Mouse (Mus musculus) liver, embryonic 12.5 days (tissue): ENCODE measurements around the gene Slc9a3r2. TPM values are rescaled to one million over a fixed set of nuclear protein-coding genes. Genes with fewer than 3 reads are reported as not detected.

Experiments used
- ATAC-seq: fragments of 200-750 bp; cut with Nextera tagmentation; 2 replicates; pipeline ENCODE4 v1.8.0; 2017; ENCODE audit warnings: moderate number of reproducible peaks, mild to moderate bottlenecking, moderate library complexity
- H3K27ac ChIP-seq: fragments of 300-500 bp; sonication (generic); 2 replicates; pipeline ENCODE4 v1.5.1; 2016; ENCODE audit warnings: mild to moderate bottlenecking
- H3K27me3 ChIP-seq: fragments of 300-500 bp; sonication (generic); replicated peaks from 2 replicates; pipeline ENCODE4 v1.6.1; 2016; ENCODE audit warnings: mild to moderate bottlenecking, moderate library complexity
- H3K36me3 ChIP-seq: fragments of 300-500 bp; sonication (generic); 2 replicates; pipeline ENCODE4 v1.6.1; 2016; ENCODE audit warnings: mild to moderate bottlenecking, moderate library complexity
- H3K4me1 ChIP-seq: fragments of 300-500 bp; sonication (generic); 2 replicates; pipeline ENCODE4 v1.6.1; 2016
- H3K4me2 ChIP-seq: fragments of 300-500 bp; sonication (generic); 2 replicates; pipeline ENCODE4 v1.6.1; 2016; ENCODE audit warnings: mild to moderate bottlenecking, moderate library complexity
- H3K4me3 ChIP-seq: fragments of 300-500 bp; sonication (generic); 2 replicates; pipeline ENCODE4 v1.5.1; 2016; ENCODE audit warnings: mild to moderate bottlenecking, moderate library complexity
- H3K9ac ChIP-seq: fragments of 300-500 bp; sonication (generic); 2 replicates; pipeline ENCODE4 v1.6.1; 2016; ENCODE audit warnings: mild to moderate bottlenecking, moderate library complexity
- H3K9me3 ChIP-seq: fragments of 300-500 bp; sonication (generic); replicated peaks from 2 replicates; pipeline ENCODE4 v1.6.1; 2016; ENCODE audit warnings: mild to moderate bottlenecking, moderate library complexity
- whole genome bisulfite sequencing: fragments of 180-500 bp; shearing (Covaris S2); methylation state at CpG from one replicate; pipeline ENCODE4 v1.1.7; 2016; ENCODE audit not compliant: insufficient replicate concordance; 5-methylcytosine and 5-hydroxymethylcytosine counted together
- polyA plus RNA-seq: library from polyadenylated mRNA; unstranded; fragments of >200 nt; fragmentation: Nextera tagmentation; extraction: Ambion mirVana; gene quantifications from 2 replicates; pipeline ENCODE4 v1.2.1, GENCODE M21; 2016

The Slc9a3r2 gene
- polyA plus RNA-seq, 1 experiment from 2014 or later, result 15.2 TPM

GRCm38 (mm10) chr17:24644030-24644715, 6.0 kb downstream of the Slc9a3r2 start:
- Histone ChIP-seq H3K4me1 (peaks cover 32% of the 10 kb centered on the region), H3K9ac (no peak overlapping the region), H3K27ac (peak overlapping the region; percentile 42), H3K4me2 (peak overlapping the region; percentile 11; the same call in 1 of the 2 replicates), H3K27me3 (peaks cover 24% of the 10 kb centered on the region), H3K36me3 (peaks cover 9% of the 10 kb centered on the region; the same call in 1 of the 2 replicates), H3K4me3 (no peak overlapping the region), H3K9me3 (no peaks in the 10 kb centered on the region)
- ATAC-seq, result no peak
- 45% methylated on average over 7 of the region's 7 CpGs for WGBS

DNA sequence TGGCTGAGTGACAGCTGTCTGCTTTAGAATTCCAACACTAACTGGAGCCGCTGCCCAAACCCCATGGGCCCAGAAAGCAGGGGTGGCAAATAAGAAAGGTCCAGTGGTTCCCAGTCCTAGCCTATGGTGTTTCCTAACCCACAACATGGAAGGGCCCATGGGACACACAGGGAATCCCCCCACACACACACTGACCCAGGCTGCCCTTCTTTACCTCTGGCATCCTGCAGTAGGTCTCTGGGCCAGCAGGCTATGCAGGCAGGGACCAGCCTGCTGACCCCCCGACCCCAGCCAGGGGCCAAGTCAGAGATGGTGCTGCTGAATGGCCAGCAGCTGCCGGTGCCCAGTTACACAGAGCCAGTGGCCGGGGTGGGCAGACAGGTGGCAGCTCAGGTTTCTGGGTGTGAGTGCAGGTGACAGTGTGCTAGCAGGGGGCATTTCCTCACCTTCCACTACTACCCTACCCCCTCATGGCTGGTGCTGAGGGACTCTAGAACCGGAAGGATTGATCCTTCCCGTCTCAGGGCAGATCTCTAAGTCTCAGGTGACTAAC, 7.3 kb downstream of the Slc9a3r2 start:
- peaks cover 15% of the 10 kb centered on the region; the same call in 1 of the 2 replicates for H3K36me3 ChIP-seq
- no peak overlapping the region for H3K27ac ChIP-seq
- ATAC-seq, result no peak
- 64% methylated on average over 6 of the region's 6 CpGs for WGBS
- H3K4me2 ChIP-seq, result no peak overlapping the region
- H3K9ac ChIP-seq, result no peak overlapping the region
- H3K27me3 ChIP-seq, result peaks cover 11% of the 10 kb centered on the region
- H3K4me3 ChIP-seq, result no peak overlapping the region
- H3K9me3 ChIP-seq, result no peaks in the 10 kb centered on the region
- peaks cover 32% of the 10 kb centered on the region for H3K4me1 ChIP-seq

- no peaks in the 10 kb centered on the region for H3K9me3 ChIP-seq
- H3K27me3 ChIP-seq, result peaks cover 2% of the 10 kb centered on the region
- H3K4me1 ChIP-seq, result peaks cover 34% of the 10 kb centered on the region
- H3K27ac ChIP-seq, result no peak overlapping the region
- WGBS, result 83% methylated on average over 14 of the region's 14 CpGs
- no peak overlapping the region for H3K4me3 ChIP-seq
- no peak for ATAC-seq
- no peak overlapping the region for H3K4me2 ChIP-seq
- H3K36me3 ChIP-seq, result peaks cover 15% of the 10 kb centered on the region; the same call in 1 of the 2 replicates
- no peak overlapping the region for H3K9ac ChIP-seq
Measured at GRCm38 (mm10) chr17:24641944-24642343, 8.2 kb downstream of the Slc9a3r2 start.

DNA sequence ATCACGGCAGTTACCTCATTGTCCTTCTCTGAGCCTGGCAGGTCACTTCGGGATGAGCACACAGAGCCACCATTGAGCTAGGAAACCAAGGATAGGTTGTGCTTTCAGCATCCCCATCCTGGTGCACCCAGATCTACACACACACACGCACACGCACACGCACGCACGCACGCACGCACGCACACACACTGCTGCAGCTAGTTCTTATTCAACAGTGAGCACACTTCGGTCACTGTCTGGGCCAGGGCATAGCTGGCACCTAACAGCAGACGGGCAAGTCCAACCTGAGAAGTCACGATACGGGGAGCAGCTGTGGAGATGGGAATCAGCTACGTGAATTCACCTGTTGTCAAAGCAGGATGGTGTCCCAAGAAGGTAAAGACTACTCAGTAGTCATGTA, 9.5 kb downstream of the Slc9a3r2 start:
- no peaks in the 10 kb centered on the region for H3K9me3 ChIP-seq
- peaks cover 15% of the 10 kb centered on the region; the same call in 1 of the 2 replicates for H3K36me3 ChIP-seq
- no peak overlapping the region for H3K4me3 ChIP-seq
- no peak for ATAC-seq
- H3K9ac ChIP-seq, result no peak overlapping the region
- no peak overlapping the region for H3K4me2 ChIP-seq
- peaks cover 37% of the 10 kb centered on the region for H3K4me1 ChIP-seq
- no peak overlapping the region for H3K27ac ChIP-seq
- no peaks in the 10 kb centered on the region; the same call in 1 of the 2 replicates for H3K27me3 ChIP-seq
- WGBS, result 80% methylated on average over 15 of the region's 15 CpGs

- Histone ChIP-seq H3K4me3 (no peak overlapping the region), H3K9me3 (no peaks in the 10 kb centered on the region), H3K4me1 (peaks cover 33% of the 10 kb centered on the region), H3K4me2 (no peak overlapping the region), H3K9ac (no peak overlapping the region), H3K27ac (no peak overlapping the region), H3K36me3 (peaks cover 15% of the 10 kb centered on the region; the same call in 1 of the 2 replicates), H3K27me3 (no peaks in the 10 kb centered on the region; the same call in 1 of the 2 replicates)
- 78% methylated on average over 7 of the region's 7 CpGs for WGBS
- ATAC-seq, result no peak
Measured at GRCm38 (mm10) chr17:24640119-24640518, 10.0 kb downstream of the Slc9a3r2 start.

DNA sequence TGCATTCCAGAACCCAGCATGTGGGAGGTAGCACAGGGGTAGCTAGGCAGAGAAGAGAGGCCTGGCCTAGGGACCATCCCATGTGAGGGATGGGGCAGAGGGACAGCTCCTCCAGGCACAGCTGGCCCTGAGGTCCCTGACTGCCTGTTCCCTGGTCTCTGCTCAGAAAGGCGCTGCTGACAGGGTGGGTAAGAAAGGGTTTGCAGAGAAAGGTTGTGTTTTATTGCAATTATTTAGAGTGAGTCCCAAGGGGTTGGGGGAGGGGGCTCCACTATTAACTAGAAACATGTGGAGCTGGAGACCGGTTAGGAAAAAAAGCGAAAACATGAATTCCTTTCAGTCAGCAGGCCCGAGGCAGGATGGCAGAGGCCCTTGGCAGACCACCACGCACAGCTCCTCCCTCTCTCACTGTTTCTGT, 10.5 kb downstream of the Slc9a3r2 start:
- no peak for ATAC-seq
- 80% methylated on average over 5 of the region's 5 CpGs for WGBS
- Histone ChIP-seq H3K9ac (no peak overlapping the region), H3K9me3 (no peaks in the 10 kb centered on the region), H3K4me3 (no peak overlapping the region), H3K4me2 (no peak overlapping the region), H3K4me1 (peaks cover 27% of the 10 kb centered on the region), H3K27me3 (no peaks in the 10 kb centered on the region), H3K27ac (no peak overlapping the region), H3K36me3 (peaks cover 15% of the 10 kb centered on the region; the same call in 1 of the 2 replicates)

DNA sequence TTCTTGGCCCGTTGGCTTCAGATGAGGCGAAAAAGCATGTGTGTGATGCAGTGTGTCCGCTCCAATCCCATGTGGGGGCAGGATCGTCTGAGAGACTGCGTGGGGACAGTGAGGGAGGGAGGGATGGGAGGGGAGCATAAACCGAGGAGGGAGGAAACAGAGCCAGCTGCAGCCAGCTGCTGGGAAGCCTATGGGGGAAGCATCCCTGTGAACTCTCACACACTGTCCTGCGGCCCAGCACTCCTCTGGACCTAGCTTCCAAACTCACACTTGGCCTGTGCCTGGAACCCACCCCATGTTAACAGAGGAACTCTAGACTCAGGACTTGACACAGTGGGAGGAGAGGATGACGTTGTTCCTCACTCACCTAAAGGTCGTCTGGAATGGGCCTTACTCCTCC, 11.3 kb downstream of the Slc9a3r2 start:
- Histone ChIP-seq H3K4me3 (no peak overlapping the region), H3K9me3 (no peaks in the 10 kb centered on the region), H3K27me3 (no peaks in the 10 kb centered on the region), H3K27ac (no peak overlapping the region), H3K36me3 (peaks cover 15% of the 10 kb centered on the region; the same call in 1 of the 2 replicates), H3K4me2 (no peak overlapping the region), H3K9ac (no peak overlapping the region), H3K4me1 (peaks cover 21% of the 10 kb centered on the region)
- whole genome bisulfite sequencing, result 73% methylated on average over 9 of the region's 9 CpGs
- no peak for ATAC-seq

GRCm38 (mm10) chr17:24638214-24638613, 11.9 kb downstream of the Slc9a3r2 start:
- no peak overlapping the region for H3K27ac ChIP-seq

DNA sequence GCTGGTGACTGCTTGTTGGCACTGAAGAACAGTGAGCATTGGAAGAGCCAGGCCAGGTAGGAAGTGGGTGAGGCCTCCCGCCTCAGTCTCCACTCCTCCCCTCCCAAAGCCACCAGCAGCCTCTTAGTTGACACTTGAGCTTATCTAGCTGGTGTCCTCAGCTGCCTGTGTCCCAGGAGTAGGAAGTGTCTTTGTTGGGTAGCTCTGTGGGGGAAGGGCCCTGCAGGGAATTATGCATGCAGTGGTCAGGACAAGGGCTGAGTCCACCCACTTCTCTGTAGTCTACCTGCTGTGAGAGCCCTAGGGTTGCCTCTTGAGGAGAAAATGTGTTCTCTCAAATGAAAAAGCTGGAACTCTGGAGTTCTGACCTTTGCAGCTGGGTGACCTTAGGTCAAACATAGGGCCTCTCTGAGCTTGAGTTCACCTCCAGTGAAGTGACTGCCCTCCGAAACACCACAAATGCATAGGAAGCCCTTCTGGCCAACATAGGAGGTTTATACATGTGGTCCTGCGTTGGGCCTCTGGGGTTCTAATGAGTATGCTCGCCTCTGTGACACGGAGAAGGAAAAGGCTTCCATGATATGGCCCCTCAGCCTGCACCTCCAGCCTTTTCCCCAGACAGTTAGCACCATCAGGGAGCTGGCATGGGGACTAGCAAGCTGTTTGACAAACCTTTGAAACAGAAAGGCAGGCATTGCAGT, 13.2 kb downstream of the Slc9a3r2 start:
- ATAC-seq, result no peak

More at GRCm38 (mm10) chr17:24638214-24638613, 11.9 kb downstream of the Slc9a3r2 start:
- Histone ChIP-seq H3K9ac (no peak overlapping the region), H3K4me3 (no peak overlapping the region), H3K4me2 (no peak overlapping the region), H3K27me3 (no peaks in the 10 kb centered on the region), H3K9me3 (no peaks in the 10 kb centered on the region), H3K36me3 (peaks cover 15% of the 10 kb centered on the region; the same call in 1 of the 2 replicates), H3K4me1 (peaks cover 23% of the 10 kb centered on the region)
- 82% methylated on average over 4 of the region's 4 CpGs for WGBS
- ATAC-seq, result no peak

GRCm38 (mm10) chr17:24635694-24636093, 14.4 kb downstream of the Slc9a3r2 start:
- no peak overlapping the region for H3K27ac ChIP-seq
- 87% methylated on average over 5 of the region's 5 CpGs for WGBS
- no peaks in the 10 kb centered on the region for H3K9me3 ChIP-seq
- no peak for ATAC-seq
- peaks cover 36% of the 10 kb centered on the region for H3K4me1 ChIP-seq
- H3K4me2 ChIP-seq, result no peak overlapping the region
- H3K27me3 ChIP-seq, result no peaks in the 10 kb centered on the region
- peaks cover 15% of the 10 kb centered on the region for H3K36me3 ChIP-seq
- no peak overlapping the region for H3K9ac ChIP-seq
- H3K4me3 ChIP-seq, result no peak overlapping the region

More for the DNA sequence above, 13.2 kb downstream of the Slc9a3r2 start:
- WGBS, result 60% methylated on average over 5 of the region's 5 CpGs
- Histone ChIP-seq H3K4me3 (no peak overlapping the region), H3K9ac (no peak overlapping the region), H3K27me3 (no peaks in the 10 kb centered on the region), H3K27ac (no peak overlapping the region), H3K4me2 (no peak overlapping the region), H3K9me3 (no peaks in the 10 kb centered on the region), H3K4me1 (peaks cover 31% of the 10 kb centered on the region), H3K36me3 (peaks cover 15% of the 10 kb centered on the region; the same call in 1 of the 2 replicates)

- H3K4me2 ChIP-seq, result no peak overlapping the region
- no peak overlapping the region for H3K9ac ChIP-seq
- H3K36me3 ChIP-seq, result peaks cover 19% of the 10 kb centered on the region
- H3K27me3 ChIP-seq, result no peaks in the 10 kb centered on the region
- H3K4me3 ChIP-seq, result no peak overlapping the region
- 48% methylated on average over 4 of the region's 4 CpGs for WGBS
- peaks cover 36% of the 10 kb centered on the region for H3K4me1 ChIP-seq
- H3K9me3 ChIP-seq, result no peaks in the 10 kb centered on the region
- no peak for ATAC-seq
- no peak overlapping the region for H3K27ac ChIP-seq
Measured at GRCm38 (mm10) chr17:24635024-24635423, 15.1 kb downstream of the Slc9a3r2 start.

GRCm38 (mm10) chr17:24633831-24634230, 16.3 kb downstream of the Slc9a3r2 start:
- H3K9ac ChIP-seq, result no peak overlapping the region
- WGBS, result 90% methylated on average over 11 of the region's 11 CpGs
- peaks cover 28% of the 10 kb centered on the region for H3K36me3 ChIP-seq
- H3K27me3 ChIP-seq, result no peaks in the 10 kb centered on the region
- H3K9me3 ChIP-seq, result no peaks in the 10 kb centered on the region
- H3K27ac ChIP-seq, result no peak overlapping the region; the same call in 1 of the 2 replicates
- ATAC-seq, result no peak
- H3K4me2 ChIP-seq, result no peak overlapping the region
- peaks cover 36% of the 10 kb centered on the region for H3K4me1 ChIP-seq
- no peak overlapping the region for H3K4me3 ChIP-seq
